Mouse (Mus musculus) frontal cortex, postnatal 14 days (tissue): ENCODE results near the gene Myo15b.
A peak's percentile ranks its signal among the peaks of the same experiment; 100 is the strongest.

ENCODE experiments used
- DNase-seq, 2 experiments: peaks; one replicate each; pipeline ENCODE4 v3.0.0; 2022; ENCODE audit warnings: low spot score in 2 of 2

Myo15b gene

DNA sequence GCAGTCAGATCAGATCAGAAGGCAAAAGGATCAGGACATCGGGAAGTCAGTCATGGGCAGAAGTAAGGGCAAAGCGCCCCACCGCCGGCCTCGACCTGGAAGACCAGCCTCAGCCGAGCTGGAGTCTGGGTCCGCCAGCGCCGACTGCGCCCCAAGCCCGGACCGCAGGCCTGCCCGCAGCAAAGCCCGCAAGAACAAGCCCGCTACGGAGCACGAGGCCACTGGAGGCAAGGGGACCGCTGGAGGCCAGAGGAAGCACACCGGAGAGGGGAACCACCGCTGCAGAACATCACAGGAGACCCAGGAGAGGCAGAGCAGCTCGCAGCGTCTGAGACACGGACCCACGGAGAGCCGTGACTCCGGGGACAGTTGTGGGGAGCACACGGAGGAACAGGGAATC, at the start of gene Myo15b:
TSS of gene Myo15b (plus strand) at position 53 of the 400 bp plus-strand sequence.
- DNase-seq: no peak

DNA sequence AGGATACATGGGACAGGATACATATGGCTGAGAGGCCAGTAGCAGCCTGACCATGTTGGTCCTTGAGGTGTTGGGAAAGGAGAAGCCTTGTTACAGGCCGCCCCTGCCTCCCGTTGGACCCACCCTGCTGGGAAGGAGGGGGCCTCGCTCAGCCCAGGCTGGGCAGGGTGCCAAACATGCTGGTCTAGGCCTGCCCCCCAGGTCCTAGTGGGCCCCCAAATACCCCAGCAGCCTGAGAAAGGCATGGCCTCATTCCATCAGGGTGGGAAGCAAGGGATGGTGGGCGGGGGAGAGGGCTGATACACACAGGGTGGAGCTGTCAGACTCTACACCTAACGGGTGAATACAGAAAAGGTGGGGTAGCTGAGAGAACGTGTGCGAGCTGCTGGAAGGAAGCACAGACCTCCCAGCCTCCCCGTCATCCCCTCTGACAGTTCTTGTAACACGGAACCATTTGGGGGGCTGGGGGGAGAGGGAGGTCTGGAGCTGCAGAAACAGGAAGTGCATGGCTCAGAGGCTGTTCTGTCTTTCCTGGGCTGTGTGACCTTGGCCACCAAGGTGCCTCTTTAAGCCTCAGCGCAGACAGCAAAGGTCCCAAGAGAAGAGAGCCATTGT, 49.4 kb upstream of the Myo15b start:
- DNase-seq: no peak

DNA sequence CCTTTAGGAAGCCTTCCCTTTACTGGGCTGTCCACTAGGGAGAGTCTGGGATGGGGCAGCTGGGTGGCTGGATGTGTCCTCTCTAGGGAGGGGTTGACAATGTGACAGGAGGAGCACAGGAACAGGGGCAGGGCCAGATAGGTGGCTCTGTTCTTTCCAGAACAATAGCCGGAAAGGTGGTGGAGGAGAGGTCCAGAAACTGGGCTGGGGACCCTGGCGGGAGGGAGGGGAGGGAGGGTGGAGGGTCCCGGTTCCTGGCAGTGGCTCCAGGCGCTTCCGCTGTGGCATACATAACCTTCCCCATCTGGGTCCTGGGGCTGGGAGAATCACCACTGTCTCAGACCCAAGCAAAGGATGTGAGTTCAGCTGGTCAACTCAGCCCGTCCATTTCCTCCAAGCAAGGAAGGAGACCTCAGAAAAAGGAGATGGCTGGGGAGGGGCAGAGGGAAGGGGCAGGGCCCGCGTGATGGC, 48.9 kb upstream of the Myo15b start:
- DNase-seq: no peak

DNA sequence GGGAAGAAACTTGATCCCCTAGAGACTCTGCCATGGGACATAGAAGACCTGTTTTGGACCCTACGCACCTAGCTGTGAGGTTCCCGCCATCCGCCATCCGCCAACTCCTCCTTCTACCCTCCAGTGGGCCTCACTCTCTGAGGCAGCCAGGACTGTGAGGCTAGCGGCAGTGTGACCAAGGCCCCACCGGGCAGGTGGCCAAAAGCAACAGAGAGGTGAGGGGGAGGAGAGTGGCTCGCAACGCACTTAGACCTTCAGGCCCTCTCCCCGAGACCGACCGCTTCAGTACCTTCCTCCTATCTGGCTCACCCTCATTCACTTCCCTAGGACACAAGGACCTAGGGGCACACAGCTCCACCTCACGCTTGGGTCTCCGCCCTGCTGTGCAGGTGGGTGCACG, 47.8 kb upstream of the Myo15b start:
- DNase-seq: no peak

DNA sequence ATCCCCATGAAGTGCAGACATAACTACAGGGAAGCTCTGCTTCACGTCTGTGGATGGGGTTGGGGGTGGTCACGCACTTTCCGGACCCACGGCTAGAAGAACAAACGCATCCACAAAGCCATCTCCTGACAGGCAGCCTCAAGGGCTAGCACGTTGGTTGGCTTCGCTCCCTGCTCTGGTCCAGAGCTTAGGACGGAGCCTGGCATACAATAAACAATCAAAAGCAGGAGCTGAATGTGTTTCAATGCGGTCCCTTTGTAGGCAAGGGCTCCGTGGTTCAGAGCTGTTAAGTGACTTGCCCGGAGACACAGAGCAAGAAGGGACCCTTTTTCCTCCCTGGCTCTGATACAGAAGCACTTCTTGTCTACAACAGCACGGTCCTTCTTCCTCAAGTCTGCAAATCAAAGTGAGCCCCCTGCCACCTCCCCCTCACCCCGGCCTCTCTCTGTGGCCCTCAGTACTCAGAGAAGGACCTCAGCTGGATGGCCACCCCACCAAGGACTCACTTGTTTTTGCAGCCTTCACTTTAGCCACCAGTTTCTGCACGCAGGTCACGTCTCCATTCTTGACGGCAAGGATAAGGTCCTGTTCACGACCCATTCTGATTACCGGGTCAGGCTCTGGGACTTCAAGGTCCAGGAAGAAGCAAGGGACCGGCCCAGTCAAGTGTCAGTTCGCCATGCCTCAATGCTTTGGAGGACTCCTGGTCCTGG, 46.7 kb upstream of the Myo15b start:
- DNase-seq: no peak

DNA sequence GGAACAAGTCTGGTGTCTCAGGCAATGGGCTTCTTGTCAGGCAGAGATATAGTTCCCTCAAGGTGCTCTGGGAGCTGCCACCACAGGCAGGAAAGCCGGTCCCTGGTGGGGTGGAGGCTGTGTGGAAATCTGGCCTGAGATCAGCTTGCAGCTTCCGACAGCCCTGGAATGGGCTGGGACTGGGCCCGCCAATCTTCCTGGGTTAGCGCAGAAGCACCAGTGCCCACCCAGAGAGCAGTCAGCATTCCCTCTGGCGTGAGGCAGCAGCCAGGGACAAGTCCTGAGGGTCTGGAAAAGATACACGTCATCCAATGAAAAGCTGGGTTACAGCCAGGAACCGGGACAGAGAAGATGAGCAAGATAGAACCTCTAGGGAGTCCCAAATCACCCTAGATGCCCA, 46.1 kb upstream of the Myo15b start:
- DNase-seq: no peak

DNA sequence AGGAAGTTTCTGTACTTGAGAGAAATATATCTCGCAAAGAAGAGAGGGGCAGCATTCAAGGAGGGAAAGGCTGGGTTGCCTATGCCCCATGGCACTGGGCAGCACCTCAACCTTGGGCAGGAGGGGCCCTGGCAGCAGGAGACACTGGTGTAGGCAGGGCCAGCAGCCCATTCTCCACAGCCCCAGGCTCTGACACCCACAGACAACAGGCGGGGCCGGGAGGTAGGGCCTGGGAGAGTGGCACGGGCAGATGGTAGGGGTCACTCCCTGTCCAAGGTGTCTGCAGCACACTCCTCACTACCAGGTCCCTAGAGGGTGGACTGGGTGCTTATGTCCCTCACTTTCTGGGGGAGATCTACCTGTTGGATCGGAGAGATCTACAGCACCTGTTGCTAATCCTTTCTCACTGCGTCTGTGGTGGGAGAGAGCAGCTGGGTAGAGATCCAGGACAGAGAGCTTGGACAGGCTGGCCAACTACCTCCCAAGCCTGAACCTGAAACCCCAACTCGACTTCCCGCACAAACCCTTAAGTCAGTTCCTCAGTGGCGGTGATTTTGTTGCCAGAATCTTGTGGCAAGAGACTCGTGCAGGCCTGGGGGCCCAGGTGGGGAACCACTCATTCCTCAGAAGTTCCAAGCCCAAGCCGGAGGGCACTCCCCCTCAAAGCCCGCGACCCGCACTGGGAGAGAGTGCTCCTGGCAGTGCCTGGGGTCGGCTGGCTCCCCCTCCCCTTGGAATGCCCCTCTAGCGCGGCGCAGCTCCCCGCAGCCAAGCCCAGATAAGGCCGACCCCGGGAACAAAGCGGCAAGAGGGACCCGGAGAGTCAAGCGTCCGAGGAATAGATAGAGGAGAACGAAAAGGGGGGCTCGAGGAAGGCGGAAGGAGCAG, 45.4 kb upstream of the Myo15b start:
- DNase-seq: no peak

DNA sequence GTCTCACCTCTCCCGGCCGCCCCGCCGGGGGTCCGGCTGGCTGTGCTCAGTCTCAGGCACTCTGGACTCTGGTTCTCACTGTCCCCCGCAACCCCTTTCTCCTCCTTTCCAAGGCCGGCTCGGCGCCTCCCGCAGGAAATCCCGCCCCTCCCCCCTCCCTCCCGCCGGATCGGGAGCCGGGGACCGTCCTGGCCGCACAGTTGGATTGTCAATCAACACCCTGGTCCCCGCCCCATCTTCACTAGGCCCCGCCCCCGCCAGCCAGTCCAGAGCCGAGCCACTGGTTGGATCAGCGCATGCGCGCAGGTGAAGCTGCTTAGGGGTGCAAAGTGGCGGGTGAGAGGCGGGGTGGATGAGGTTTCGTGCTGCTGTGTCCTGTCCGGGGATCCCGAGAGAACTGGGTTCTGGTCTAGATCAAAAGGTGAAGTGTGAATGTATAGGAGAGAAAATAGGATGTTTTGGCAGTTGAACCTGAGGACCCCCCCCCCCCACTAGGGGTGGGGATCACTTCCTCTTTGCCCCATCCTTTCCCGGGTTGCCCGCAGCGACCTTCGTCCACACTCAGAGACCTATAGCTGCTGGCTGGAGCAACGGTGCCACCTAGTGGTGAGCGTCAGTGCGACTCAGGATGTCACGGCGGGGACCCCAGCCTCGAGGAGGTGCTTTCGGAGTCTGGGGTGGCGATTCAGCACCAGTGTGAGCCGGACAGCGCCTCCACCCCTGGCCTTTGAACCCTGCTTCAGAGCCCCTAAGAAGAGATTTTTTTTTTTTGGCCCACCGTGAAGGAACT, 44.5 kb upstream of the Myo15b start, which contains the start of gene Caskin2:
TSS of gene Caskin2 (minus strand) at position 133 of the 790 bp plus-strand sequence.
- peak; percentile 83 to 88 for DNase-seq

DNA sequence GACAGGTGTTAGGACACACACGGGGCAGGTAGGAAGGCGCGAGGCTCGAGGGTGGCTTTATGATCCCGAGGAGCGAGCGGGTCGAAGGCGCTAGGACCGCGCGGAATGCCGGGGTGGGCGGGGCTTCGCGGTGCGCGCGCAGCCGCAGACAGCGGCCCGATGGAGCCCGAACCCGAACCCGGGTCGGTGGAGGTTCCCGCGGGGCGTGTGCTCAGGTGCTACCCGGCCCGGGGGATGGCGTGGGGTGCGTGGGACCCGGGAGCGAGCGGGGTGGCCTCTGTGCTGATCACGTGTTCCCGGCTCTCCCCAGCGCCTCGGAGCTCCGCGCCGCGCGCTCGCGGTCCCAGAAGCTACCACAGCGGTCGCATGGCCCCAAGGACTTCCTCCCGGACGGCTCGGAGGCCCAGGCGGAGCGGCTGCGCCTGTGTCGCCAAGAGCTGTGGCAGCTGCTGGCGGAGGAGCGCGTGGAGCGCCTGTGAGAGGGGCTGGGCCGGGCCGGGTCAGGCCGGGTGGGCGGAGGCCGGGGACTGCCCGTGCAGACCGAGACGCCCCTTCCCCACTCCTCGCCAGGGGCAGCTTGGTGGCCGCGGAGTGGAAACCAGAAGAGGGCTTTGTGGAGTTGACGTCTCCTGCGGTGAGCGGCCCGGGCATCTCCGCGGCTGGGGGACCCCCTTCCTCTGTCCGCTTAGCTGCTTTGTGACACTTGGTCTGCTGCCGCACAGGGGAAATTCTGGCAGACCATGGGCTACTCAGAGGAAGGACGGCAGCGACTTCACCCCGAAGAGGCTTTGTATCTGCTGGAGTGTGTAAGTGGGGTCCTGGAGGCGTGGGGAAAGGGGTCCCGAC, 43.4 kb upstream of the Myo15b start, which contains the start of gene Tsen54:
TSS of gene Tsen54 (plus strand) at position 120 of the 846 bp plus-strand sequence.
- DNase-seq: peak in 1 of 2 experiments; percentile 77

DNA sequence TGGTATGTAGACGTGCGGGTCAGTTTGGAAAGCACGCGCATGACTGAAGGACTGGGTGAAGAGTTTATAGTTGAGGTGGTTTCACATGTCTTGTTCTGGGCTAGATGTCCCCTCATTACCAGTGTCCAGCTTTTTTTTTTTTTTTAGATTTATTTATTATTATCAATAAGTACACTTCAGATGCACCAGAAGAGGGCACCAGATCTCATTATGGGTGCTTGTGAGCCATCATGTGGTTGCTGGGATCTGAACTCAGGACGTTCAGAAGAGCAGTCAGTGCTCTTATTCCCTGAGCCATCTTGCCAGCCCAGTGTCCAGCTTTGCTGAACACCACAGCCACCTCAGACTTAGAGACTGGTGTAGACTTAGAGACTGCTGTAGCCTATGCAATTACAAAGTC, 40.9 kb upstream of the Myo15b start:
- no peak for DNase-seq

DNA sequence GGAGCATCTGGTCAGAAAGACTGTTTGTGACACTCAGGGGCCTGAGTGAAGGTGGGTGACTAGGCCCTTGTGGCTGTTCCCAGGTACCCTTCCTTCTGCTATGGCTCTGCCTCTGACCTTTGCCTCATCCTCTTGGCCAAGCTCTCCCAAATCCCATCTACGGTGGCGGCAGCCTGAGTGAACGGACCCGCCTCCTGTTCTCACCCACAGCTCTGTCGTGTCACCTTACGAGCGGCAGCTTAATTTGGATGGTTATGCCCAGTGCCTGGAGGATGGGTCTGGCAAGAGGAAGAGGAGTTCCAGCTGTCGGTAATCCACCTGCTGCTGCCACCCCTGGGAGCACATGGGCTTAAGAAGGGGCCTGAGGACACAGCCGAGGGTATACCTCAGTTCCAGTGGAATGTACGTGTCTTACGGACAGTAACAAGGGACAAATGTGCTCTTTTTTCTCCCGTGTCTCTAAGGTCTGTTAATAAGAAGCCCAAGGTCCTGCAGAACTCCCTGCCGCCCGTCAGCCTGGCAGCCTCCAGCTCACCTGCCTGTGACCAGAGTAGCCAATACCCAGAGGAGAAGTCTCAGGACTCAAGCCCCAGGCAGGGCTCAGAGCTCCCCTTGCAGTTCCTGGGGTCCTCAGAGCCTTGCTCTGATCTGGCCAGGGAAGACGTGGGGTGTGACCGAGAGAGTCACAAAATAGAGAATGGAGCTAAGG, 38.1 kb upstream of the Myo15b start:
- DNase-seq: no peak

DNA sequence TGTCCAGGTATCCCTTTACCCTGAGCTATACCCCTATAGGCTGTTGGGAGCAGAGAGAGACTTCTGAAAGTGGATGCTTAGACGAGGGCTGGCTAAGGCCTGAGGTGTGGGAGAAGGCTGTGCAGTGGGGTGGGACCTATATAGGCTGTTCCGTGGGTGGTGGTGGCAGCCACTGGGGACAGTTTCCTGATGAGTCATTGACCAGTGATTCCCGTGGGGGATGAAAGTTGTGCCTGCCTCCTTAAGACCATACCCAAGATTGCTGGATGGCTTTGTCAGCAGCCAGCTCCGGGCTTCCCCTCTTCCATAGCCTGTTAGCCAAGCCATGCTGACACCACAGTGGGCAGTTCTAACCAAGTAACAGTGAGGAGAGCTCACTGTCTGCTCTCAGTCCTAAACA, 37.2 kb upstream of the Myo15b start:
- no peak for DNase-seq

DNA sequence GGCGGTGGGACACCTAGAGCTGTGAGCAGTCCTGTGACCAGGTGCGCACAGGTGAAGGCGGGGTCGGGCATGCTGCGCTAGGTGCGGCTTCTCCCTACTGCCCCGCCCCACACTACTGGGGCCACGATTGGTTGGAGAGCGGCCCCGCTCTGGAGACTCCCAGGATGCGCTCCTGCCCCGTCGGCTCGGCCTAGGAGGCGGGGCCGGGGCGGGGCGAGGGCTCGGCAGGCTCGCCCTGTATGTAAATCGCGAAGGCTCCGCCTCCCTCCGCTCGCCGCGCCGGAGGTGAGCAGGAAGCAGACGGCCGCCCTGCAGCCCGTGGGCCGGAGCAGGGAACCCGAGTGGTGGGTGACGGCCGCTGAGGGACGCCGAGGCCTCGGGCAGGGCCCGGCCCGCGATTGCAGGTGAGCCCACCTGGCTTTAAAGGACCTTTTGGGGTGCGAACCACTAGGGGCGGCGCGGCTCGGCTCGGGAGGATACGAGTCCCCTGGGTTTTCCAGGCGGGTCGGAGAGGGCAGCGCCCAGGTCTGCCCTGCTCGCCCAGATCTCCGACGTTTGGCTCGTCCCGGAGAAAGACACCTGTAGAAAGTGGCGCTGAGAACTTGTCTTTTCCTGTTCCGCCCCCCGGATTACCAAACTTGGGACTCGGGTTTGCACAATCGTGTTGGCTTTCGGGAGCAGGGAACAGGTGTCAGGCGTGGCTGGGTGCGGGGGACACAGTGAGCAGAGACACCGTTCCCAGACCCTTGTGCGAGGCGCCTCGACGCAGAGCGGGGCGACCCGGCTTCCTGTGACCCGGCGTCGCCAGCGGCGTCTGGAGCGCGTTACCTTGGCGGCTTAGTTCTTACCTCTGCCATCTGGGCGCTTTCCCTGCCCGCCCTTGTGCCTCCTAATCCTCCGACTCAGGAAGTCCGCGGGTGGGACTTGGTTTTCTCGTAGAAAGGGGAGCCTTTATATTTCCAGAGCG, 34.1 kb upstream of the Myo15b start, which contains the start of gene Llgl2:
TSS of gene Llgl2 (plus strand) at position 276 of the 967 bp plus-strand sequence.
- no peak for DNase-seq

DNA sequence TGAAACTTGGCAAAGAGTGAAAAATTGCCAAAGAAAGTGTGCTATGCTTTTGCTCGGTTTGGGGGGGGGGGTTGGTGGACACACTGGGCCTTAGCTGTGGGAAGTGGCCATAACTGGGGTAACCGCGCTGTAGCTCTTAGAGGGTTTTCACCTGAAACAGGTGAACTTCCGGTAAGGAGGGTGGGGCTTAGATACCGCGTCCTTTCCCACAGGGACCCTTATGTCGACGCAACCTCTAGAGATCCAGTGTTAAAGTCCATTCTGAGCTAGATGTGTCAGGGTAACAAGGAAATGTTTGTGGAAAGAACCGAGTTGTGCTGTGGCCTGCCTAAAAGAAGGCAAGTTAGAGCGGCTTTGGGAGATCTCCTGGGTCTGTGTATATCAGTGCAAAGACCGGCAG, 33.4 kb upstream of the Myo15b start:
- no peak for DNase-seq

DNA sequence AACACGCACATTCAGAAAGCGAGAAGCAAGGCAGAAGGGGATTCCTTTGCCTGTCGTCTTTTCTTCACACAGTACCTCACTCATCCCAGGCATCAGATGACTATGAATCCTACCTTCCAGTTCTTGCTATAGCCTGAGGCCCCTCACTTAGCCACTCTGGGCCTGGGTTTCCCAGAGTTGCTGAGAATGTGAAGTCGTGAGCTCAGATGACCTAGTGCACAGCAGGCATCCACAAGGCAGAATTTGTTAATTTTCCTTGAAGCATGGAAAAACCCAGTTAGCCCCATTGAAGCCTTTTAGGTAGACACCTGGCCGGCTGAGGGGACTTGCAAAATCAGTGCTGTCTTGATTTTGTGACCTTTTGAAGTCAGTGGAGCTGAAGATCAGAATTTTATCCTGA, 31.7 kb upstream of the Myo15b start:
- no peak for DNase-seq

DNA sequence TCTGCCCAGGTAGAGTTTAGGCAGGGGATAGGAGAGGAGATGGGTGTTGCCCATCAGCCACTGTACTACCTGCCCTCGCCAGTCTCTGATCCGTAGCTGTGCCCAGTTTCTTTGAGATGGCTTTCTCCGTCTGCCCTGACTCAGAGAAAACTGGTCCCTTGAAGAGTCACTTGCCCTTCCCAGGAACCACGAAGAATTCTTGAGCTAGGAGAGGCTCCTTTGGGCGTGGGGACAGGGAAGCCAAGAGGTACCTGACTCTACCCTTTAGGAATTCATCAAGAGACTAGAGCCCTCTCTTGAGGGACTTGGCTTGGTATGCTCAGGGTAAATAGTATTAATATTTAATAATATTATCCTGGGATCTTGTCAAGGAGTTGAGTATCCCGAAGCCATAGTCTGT, 30.6 kb upstream of the Myo15b start:
- no peak for DNase-seq

DNA sequence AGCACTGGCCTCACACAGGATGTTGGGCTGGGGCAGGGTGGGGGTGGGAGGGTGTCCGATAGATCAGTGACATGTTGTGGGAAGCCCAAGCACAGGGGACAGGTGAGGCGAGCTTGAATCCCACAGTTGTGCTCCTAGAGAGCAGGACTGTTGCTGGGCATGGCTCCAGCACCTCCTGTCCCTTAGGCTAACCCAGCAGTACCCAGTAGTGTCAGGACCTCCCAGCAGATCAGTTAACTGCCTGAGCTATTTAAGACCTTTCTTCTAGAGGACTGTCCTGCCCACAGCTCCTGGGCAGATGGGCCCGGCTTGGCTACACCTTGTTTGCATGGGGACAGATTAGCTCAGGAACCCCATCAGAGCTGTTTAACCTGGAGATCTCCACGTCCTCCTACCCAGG, 29.2 kb upstream of the Myo15b start:
- no peak for DNase-seq

DNA sequence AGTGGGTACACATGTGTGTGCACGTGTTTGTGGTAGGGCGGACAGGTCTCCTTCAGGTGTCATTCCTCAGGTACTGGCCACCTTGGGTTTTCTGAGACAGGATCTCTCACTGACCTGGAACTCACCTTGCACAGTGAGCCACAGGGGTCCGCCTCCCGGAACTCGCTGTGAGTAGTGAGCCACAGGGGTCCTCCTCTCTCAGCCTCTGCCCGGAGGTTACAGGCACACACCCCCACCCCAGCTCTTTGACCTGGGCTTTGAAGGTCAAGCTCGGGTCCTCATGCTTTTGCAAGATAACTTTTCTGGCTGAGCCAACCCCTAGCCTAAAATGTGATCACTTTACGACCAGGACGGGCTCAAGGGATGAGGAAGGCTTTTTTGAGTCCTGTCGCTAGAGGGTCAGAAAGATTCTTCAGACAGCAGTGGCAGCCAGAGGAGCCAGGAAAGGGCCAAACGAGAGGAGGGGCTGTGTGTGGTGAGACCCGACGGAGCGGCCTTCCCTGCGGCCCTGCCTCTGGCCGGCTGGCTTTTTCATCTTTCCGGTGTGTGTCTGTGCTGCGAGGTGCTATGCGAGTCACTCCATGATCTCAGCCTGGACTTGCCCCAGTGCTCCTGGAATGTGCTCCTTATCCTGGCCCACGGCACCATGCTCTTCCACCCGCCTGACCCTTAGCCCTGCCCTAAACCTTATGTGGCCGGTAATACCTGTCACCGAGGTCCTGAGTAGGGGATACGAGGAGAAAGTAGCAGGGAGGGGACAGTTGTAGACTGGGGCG, 27.5 kb upstream of the Myo15b start:
- no peak for DNase-seq
